Mouse (Mus musculus): ENCODE measurements around the gene Notch3.

Notch3 gene

GRCm38 (mm10) chr17:32165266-32165802 lies 1.3 kb downstream of the Notch3 start:
- no peak for DNase-seq

DNA sequence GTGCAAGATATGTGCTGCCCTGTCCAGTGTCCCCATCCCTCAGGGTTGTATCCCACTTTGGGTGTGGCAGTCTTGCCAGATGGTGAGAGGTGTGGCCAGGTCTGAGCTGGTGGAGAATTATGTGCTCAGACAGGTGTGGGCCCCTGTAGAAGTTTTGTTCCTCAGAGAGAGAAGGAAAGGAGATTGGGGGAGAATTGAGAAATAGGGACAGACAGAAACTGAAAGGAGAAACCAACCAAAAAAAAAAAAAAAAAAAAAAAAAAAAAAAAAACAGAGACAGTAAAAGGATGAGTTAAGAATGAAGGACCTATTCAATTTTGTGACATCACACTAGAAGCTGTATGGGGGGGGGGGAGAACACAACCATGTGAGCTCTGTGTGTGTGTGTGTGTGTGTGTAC lies 1.9 kb downstream of the Notch3 start:
- no peak for DNase-seq

- peak; percentile 82 for DNase-seq
Measured at GRCm38 (mm10) chr17:32163910-32164650, 2.6 kb downstream of the Notch3 start.

GRCm38 (mm10) chr17:32162112-32162850 lies 4.4 kb downstream of the Notch3 start:
- peak; percentile 88 for DNase-seq

- DNase-seq, result no peak
Measured at GRCm38 (mm10) chr17:32160882-32161281, 5.8 kb downstream of the Notch3 start.

- no peak for DNase-seq
Measured at GRCm38 (mm10) chr17:32158841-32159240, 7.8 kb downstream of the Notch3 start.

DNA sequence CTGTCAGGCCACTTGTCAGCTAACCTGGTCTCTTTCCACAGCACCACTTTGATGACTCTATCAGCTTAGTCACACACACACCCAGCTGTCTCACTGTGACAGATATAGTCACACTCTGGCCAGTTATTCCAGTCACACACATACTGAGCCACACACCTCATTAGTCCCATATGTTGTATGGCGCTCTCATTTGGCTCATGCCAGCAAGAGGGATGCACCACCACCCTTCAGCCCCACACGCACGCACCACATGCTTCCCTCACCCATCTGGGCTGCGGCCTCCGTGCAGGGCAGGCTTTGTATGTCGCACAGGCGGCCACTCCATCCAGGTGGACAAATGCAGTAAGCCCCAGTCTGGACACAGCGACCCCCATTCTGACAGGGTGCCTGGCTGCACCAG lies 19.9 kb downstream of the Notch3 start:
- DNase-seq, result no peak

- peak; percentile 84 for DNase-seq
Measured at GRCm38 (mm10) chr17:32142907-32143854, 23.5 kb downstream of the Notch3 start.

- DNase-seq, result no peak
Measured at GRCm38 (mm10) chr17:32142234-32142633, 24.4 kb downstream of the Notch3 start.

- DNase-seq, result no peak
Measured at GRCm38 (mm10) chr17:32133375-32133774, 33.3 kb downstream of the Notch3 start.

- no peak for DNase-seq
Measured at GRCm38 (mm10) chr17:32132087-32132486, 34.6 kb downstream of the Notch3 start.

- no peak for DNase-seq
Measured at GRCm38 (mm10) chr17:32130506-32130905, 36.1 kb downstream of the Notch3 start.

GRCm38 (mm10) chr17:32127195-32127594 lies 39.5 kb downstream of the Notch3 start:
- DNase-seq, result no peak

DNA sequence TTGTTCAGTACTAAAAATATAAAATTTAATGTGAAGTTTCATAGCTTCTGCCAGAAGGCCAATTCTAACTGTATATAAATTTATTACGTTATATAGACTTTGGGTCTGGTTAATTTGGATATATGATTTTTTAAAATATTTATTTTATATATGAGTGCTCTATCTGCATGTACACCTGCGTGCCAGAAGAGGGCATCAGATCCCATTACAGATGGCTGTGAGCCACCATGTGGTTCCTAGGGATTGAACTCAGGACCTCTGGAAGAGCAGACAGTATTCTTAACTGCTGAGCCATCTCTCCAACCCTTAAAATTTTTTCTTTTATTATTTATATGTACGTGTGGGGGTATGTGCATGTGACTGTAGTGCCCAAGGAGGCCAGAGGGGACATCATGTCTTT lies 41.2 kb downstream of the Notch3 start:
- DNase-seq, result no peak

DNA sequence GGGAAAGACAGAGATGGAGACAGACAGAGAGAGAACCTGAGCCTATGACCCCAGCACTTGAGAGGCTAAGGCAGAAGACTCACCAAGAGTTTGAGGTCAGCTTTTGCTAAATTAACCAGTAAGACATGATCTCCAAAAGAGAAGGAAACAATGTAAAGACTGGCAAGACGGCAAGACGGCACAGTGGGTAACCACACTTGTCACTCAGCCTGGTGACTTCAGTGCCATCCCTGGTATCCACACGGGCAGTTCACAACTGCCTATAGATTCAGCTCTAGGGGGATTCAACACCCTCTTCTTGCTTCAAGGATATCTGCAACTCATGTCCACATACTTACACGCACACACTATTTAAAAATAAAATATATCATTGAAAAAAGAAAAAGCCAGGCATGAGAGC lies 43.1 kb downstream of the Notch3 start:
- DNase-seq, result no peak

DNA sequence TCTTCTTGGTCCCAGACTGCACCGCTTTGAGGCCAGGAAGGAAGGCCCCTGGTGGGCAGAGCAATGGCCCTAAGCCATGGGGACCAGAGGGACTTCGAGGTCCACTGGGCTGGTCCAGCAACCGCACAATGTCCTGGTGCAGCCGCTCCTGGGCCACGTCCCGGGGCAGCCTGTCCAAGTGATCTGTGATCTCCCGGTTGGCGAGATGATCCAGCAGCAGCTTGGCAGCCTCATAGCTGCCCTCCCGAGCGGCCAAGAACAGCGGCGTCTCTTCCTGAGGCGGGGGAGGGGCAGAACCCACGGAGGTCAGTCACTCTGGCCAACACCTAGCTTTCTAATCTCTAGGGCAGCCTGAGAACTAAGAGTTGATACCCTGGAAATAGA lies 44.1 kb downstream of the Notch3 start:
- no peak for DNase-seq

- DNase-seq, result no peak
Measured at GRCm38 (mm10) chr17:32121833-32122586, 44.6 kb downstream of the Notch3 start.

DNA sequence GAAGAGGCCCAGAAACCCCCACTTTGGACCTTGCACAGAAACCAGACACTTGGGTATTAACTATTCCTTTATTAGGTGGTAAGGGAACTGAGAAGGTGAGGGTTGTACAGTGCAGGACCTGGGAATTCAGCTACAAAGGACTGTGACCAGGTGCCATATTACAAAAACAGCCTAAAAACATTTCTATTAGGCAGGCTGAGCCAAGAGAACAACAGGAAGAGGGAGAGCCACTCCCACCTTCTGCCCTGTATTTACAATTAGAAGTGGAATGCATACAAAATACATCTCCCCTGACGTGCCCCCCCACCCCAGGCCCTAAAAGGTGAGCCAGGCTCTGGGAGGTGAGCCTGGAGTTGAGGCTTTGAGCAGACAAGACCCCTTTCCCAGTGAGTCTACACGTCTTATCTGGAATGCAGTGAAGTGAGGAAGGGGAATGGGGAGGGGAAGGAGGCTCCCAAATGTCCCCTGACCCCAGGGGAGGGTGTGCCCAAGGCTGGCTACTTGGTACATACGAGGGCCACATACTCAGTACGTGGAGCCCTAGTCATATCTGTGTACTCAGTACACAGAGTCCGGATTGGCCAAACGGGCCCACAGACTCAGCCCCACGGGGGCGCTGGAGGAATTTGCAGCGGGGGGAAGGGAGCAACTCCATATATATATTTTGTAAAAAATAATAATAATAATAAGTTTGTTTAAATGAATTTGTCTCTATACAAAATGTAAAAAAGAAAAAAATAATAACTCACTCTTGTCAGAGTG lies 45.7 kb downstream of the Notch3 start:
- DNase-seq, result no peak

- no peak for DNase-seq
Measured at GRCm38 (mm10) chr17:32119196-32119595, 47.5 kb downstream of the Notch3 start.

- DNase-seq, result no peak
Measured at GRCm38 (mm10) chr17:32118484-32118883, 48.2 kb downstream of the Notch3 start.

GRCm38 (mm10) chr17:32117872-32118421 lies 48.7 kb downstream of the Notch3 start:
- peak; percentile 59 for DNase-seq

Data from thymus, postnatal 25 days (tissue).